Mouse (Mus musculus): ENCODE measurements around the gene Ino80b.
A peak's percentile ranks its signal among the peaks of the same experiment; 100 is the strongest.

Gene Ino80b

GRCm38 (mm10) chr6:83117165-83117438, 8.1 kb downstream of the Ino80b start:
- DNase-seq (ENCODE audit: low read depth), result no peak

GRCm38 (mm10) chr6:83116373-83117164, 8.7 kb downstream of the Ino80b start:
- no peak for DNase-seq (ENCODE audit: low read depth)

- DNase-seq (ENCODE audit: low read depth), result no peak
Measured at GRCm38 (mm10) chr6:83115682-83116372, 9.4 kb downstream of the Ino80b start.

- DNase-seq (ENCODE audit: low read depth), result peak; percentile 56
Measured at GRCm38 (mm10) chr6:83115011-83115671, 10.1 kb downstream of the Ino80b start, which contains the start of gene Mogs. TSS of gene Mogs (plus strand) at chr6:83115496.

GRCm38 (mm10) chr6:83111510-83112136, 13.6 kb downstream of the Ino80b start:
- no peak for DNase-seq (ENCODE audit: low read depth)

- DNase-seq (ENCODE audit: low read depth), result no peak
Measured at GRCm38 (mm10) chr6:83108762-83109668, 16.2 kb downstream of the Ino80b start, which contains the start of gene Mrpl53. TSS of gene Mrpl53 (plus strand) at chr6:83109040.

- DNase-seq (ENCODE audit: low read depth), result no peak
Measured at GRCm38 (mm10) chr6:83107566-83108400, 17.4 kb downstream of the Ino80b start.

GRCm38 (mm10) chr6:83104158-83104557, 21.1 kb downstream of the Ino80b start:
- no peak for DNase-seq (ENCODE audit: low read depth)

GRCm38 (mm10) chr6:83103130-83103650, 22.0 kb downstream of the Ino80b start:
- DNase-seq (ENCODE audit: low read depth), result no peak

GRCm38 (mm10) chr6:83101688-83102556, 23.3 kb downstream of the Ino80b start:
- no peak for DNase-seq (ENCODE audit: low read depth)

GRCm38 (mm10) chr6:83101316-83101687, 23.9 kb downstream of the Ino80b start, which contains the start of the genes Ccdc142 and Gm42688:
TSS of gene Ccdc142 (plus strand) at chr6:83101601.
TSS of gene Gm42688 (plus strand) at chr6:83101617.
- DNase-seq (ENCODE audit: low read depth), result peak; percentile 76

- no peak for DNase-seq (ENCODE audit: low read depth)
Measured at GRCm38 (mm10) chr6:83098411-83098810, 26.8 kb downstream of the Ino80b start.

- no peak for DNase-seq (ENCODE audit: low read depth)
Measured at GRCm38 (mm10) chr6:83095968-83096367, 29.3 kb downstream of the Ino80b start.

GRCm38 (mm10) chr6:83092416-83093127, 32.7 kb downstream of the Ino80b start:
- DNase-seq (ENCODE audit: low read depth), result no peak

GRCm38 (mm10) chr6:83087926-83088260, 37.3 kb downstream of the Ino80b start:
- no peak for DNase-seq (ENCODE audit: low read depth)

- no peak for DNase-seq (ENCODE audit: low read depth)
Measured at GRCm38 (mm10) chr6:83087205-83087925, 37.9 kb downstream of the Ino80b start.

- DNase-seq (ENCODE audit: low read depth), result no peak
Measured at GRCm38 (mm10) chr6:83086121-83087035, 38.9 kb downstream of the Ino80b start, which contains the start of gene Lbx2. TSS of gene Lbx2 (plus strand) at chr6:83086367.
